Mouse (Mus musculus): Measurements from ENCODE around the gene Cxcl14. TPM values are rescaled to one million over a fixed set of nuclear protein-coding genes. Genes with fewer than 3 reads are reported as not detected.

Cxcl14 gene
- polyA plus RNA-seq, 1 experiment from 2014 or later: 9.9 TPM

- Histone ChIP-seq H3K27me3 (replicated peaks) (peaks cover 95% of the 10 kb centered on the region), H3K4me2 (replicated peaks) (peak overlapping the region; percentile 47), H3K9me3 (no peaks in the 10 kb centered on the region), H3K27ac (no peak overlapping the region), H3K4me3 (replicated peaks) (peak overlapping the region; percentile 15; the same call in 1 of the 2 replicates), H3K36me3 (no peaks in the 10 kb centered on the region), H3K9ac (no peak overlapping the region), H3K4me1 (replicated peaks) (peaks cover 3% of the 10 kb centered on the region)
- 1% methylated on average over 52 of the region's 52 CpGs for WGBS
- ATAC-seq: no peak
These were observed 37.9 kb downstream of the Cxcl14 start for GRCm38 (mm10) chr13:56258196-56259020.

GRCm38 (mm10) chr13:56257469-56258153 lies 38.7 kb downstream of the Cxcl14 start:
- no peak overlapping the region for H3K4me3 ChIP-seq (replicated peaks)
- H3K9ac ChIP-seq: no peak overlapping the region
- H3K9me3 ChIP-seq: no peaks in the 10 kb centered on the region
- H3K27ac ChIP-seq: no peak overlapping the region
- H3K4me1 ChIP-seq (replicated peaks): peaks cover 3% of the 10 kb centered on the region
- H3K36me3 ChIP-seq: no peaks in the 10 kb centered on the region
- no peak overlapping the region for H3K4me2 ChIP-seq (replicated peaks)
- H3K27me3 ChIP-seq (replicated peaks): peaks cover 98% of the 10 kb centered on the region
- no peak for ATAC-seq
- 8% methylated on average over 12 of the region's 12 CpGs for WGBS

- 11% methylated on average over 14 of the region's 14 CpGs for WGBS
- H3K27me3 ChIP-seq (replicated peaks): peaks cover 99% of the 10 kb centered on the region
- no peak for ATAC-seq
These were observed 39.5 kb downstream of the Cxcl14 start for GRCm38 (mm10) chr13:56256716-56257299.

GRCm38 (mm10) chr13:56253379-56253778 lies 43.0 kb downstream of the Cxcl14 start:
- ATAC-seq: no peak
- Histone ChIP-seq H3K4me3 (replicated peaks) (no peak overlapping the region), H3K36me3 (no peaks in the 10 kb centered on the region), H3K27me3 (replicated peaks) (peaks cover 98% of the 10 kb centered on the region), H3K27ac (no peak overlapping the region), H3K9ac (no peak overlapping the region), H3K9me3 (no peaks in the 10 kb centered on the region), H3K4me1 (replicated peaks) (peaks cover 9% of the 10 kb centered on the region; the same call in 1 of the 2 replicates), H3K4me2 (replicated peaks) (no peak overlapping the region)
- WGBS: 15% methylated on average over 3 of the region's 3 CpGs

More at GRCm38 (mm10) chr13:56256716-56257299, 39.5 kb downstream of the Cxcl14 start:
- Histone ChIP-seq H3K4me2 (replicated peaks) (no peak overlapping the region), H3K4me3 (replicated peaks) (no peak overlapping the region), H3K9ac (no peak overlapping the region), H3K9me3 (no peaks in the 10 kb centered on the region), H3K36me3 (no peaks in the 10 kb centered on the region), H3K4me1 (replicated peaks) (peaks cover 9% of the 10 kb centered on the region), H3K27ac (no peak overlapping the region)

GRCm38 (mm10) chr13:56252783-56253182 lies 43.6 kb downstream of the Cxcl14 start:
- 9% methylated on average over 8 of the region's 8 CpGs for WGBS
- Histone ChIP-seq H3K27ac (no peak overlapping the region), H3K27me3 (replicated peaks) (peaks cover 99% of the 10 kb centered on the region), H3K9ac (no peak overlapping the region), H3K9me3 (no peaks in the 10 kb centered on the region), H3K4me1 (replicated peaks) (peaks cover 9% of the 10 kb centered on the region; the same call in 1 of the 2 replicates), H3K4me3 (replicated peaks) (no peak overlapping the region), H3K4me2 (replicated peaks) (no peak overlapping the region), H3K36me3 (no peaks in the 10 kb centered on the region)
- no peak for ATAC-seq

- under 1% methylated on average over 64 of the region's 65 CpGs for WGBS
- Histone ChIP-seq H3K4me2 (replicated peaks) (peak within 1 kb of the TSS; percentile 59), H3K4me1 (replicated peaks) (peaks cover 9% of the 10 kb centered on the region; the same call in 1 of the 2 replicates), H3K27ac (no peak within 1 kb of the TSS), H3K27me3 (replicated peaks) (peaks cover 99% of the 10 kb centered on the region), H3K9ac (no peak within 1 kb of the TSS), H3K36me3 (no peaks in the 10 kb centered on the region), H3K9me3 (no peaks in the 10 kb centered on the region), H3K4me3 (replicated peaks) (peak within 1 kb of the TSS; percentile 26)
- peak; percentile 51 for ATAC-seq
These were observed 44.3 kb downstream of the Cxcl14 start, which contains the start of gene Neurog1 for GRCm38 (mm10) chr13:56251924-56252619. TSS of gene Neurog1 (minus strand) at chr13:56252163.

- H3K27me3 ChIP-seq (replicated peaks): peaks cover 99% of the 10 kb centered on the region
- no peaks in the 10 kb centered on the region for H3K36me3 ChIP-seq
- no peaks in the 10 kb centered on the region for H3K9me3 ChIP-seq
- H3K4me2 ChIP-seq (replicated peaks): peak overlapping the region; percentile 59
- peaks cover 9% of the 10 kb centered on the region; the same call in 1 of the 2 replicates for H3K4me1 ChIP-seq (replicated peaks)
- no peak overlapping the region for H3K9ac ChIP-seq
- no peak for ATAC-seq
- WGBS: 2% methylated on average over 59 of the region's 59 CpGs
- H3K4me3 ChIP-seq (replicated peaks): peak overlapping the region; percentile 26
- no peak overlapping the region for H3K27ac ChIP-seq
These were observed 45.0 kb downstream of the Cxcl14 start for GRCm38 (mm10) chr13:56251176-56251923.

GRCm38 (mm10) chr13:56250551-56251161 lies 45.7 kb downstream of the Cxcl14 start:
- peaks cover 9% of the 10 kb centered on the region; the same call in 1 of the 2 replicates for H3K4me1 ChIP-seq (replicated peaks)
- H3K27me3 ChIP-seq (replicated peaks): peaks cover 99% of the 10 kb centered on the region
- H3K9ac ChIP-seq: no peak overlapping the region
- no peaks in the 10 kb centered on the region for H3K36me3 ChIP-seq
- H3K4me3 ChIP-seq (replicated peaks): no peak overlapping the region
- ATAC-seq: no peak
- WGBS: 3% methylated on average over 14 of the region's 14 CpGs
- H3K27ac ChIP-seq: no peak overlapping the region
- H3K4me2 ChIP-seq (replicated peaks): no peak overlapping the region
- no peaks in the 10 kb centered on the region for H3K9me3 ChIP-seq

GRCm38 (mm10) chr13:56249593-56250341 lies 46.6 kb downstream of the Cxcl14 start:
- Histone ChIP-seq H3K36me3 (no peaks in the 10 kb centered on the region), H3K4me1 (replicated peaks) (peaks cover 9% of the 10 kb centered on the region; the same call in 1 of the 2 replicates), H3K27me3 (replicated peaks) (peaks cover 90% of the 10 kb centered on the region), H3K4me3 (replicated peaks) (no peak overlapping the region), H3K9ac (no peak overlapping the region), H3K4me2 (replicated peaks) (no peak overlapping the region), H3K27ac (no peak overlapping the region), H3K9me3 (no peaks in the 10 kb centered on the region)
- no peak for ATAC-seq
- WGBS: 2% methylated on average over 13 of the region's 13 CpGs

GRCm38 (mm10) chr13:56243104-56243503 lies 53.2 kb downstream of the Cxcl14 start:
- WGBS: 77% methylated on average over 5 of the region's 5 CpGs

More at GRCm38 (mm10) chr13:56243104-56243503, 53.2 kb downstream of the Cxcl14 start:
- H3K9me3 ChIP-seq: no peaks in the 10 kb centered on the region
- no peaks in the 10 kb centered on the region for H3K4me1 ChIP-seq (replicated peaks)
- no peaks in the 10 kb centered on the region for H3K36me3 ChIP-seq
- no peak overlapping the region for H3K4me3 ChIP-seq (replicated peaks)
- H3K27me3 ChIP-seq (replicated peaks): peaks cover 25% of the 10 kb centered on the region
- no peak overlapping the region for H3K9ac ChIP-seq
- no peak overlapping the region for H3K27ac ChIP-seq
- no peak for ATAC-seq
- H3K4me2 ChIP-seq (replicated peaks): no peak overlapping the region

Measured in intestine, embryonic 15.5 days (tissue).